Comparison of ENCODE assay signal across 8 mouse cellular contexts in the genomic region with DNA sequence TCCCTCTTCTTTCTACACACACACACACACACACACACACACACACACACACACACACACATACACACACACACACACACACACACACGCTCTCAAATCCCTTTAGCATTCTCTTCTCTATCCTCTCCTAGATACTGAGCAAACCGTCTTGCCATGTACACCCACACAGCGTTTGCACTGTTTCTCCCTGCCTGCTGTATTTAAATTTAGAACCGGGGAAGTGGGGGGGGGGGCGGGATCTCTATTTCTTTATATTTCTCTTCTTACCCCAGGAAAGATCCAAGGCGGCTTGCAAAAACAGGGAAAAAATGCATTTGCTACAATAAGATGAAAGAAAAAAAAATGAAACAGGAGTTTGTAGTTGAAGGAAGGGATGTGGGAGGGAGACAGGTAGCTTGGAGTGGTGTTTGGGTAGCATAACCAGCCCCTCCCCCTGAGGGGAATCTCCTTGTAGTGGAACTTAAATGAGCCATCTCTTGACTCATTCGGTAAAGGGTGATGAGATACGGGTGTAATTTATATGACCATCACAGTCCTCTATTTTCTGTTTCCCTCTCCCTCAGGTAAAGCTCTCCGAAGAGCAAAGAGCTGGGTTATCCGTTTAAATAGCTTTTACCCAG. TPM values are rescaled to one million over a fixed set of nuclear protein-coding genes. Genes with fewer than 3 reads are reported as not detected.
DNase-seq lines count a peak whose midpoint lies in the region; ATAC-seq lines count a peak whose summit lies in the region.

No protein-coding gene starts in this region.

- WGBS in heart, embryonic 14.5 days = 15% methylated on average over 10 of the region's 10 CpGs
- WGBS in forebrain, embryonic 10.5 days = 14% methylated on average over 10 of the region's 10 CpGs
- 23% methylated on average over 9 of the region's 10 CpGs for WGBS in liver, embryonic 12.5 days (ENCODE audit: insufficient replicate concordance)
- 11% methylated on average over 10 of the region's 10 CpGs for WGBS in stomach, embryonic 15.5 days

- ATAC-seq in heart, embryonic 14.5 days (ENCODE audit: insufficient number of reproducible peaks, insufficient read depth, low FRiP score, low read depth) = no peak
- ATAC-seq in liver, embryonic 12.5 days = no peak
- no peak for ATAC-seq in stomach, embryonic 15.5 days (ENCODE audit: insufficient read depth, low FRiP score, low read depth)

- peak overlapping the region; percentile 71 for H3K9ac ChIP-seq in heart, embryonic 14.5 days (ENCODE audit: low read length)
- H3K9ac ChIP-seq in liver, embryonic 12.5 days = no peak overlapping the region
- H3K9ac ChIP-seq in stomach, embryonic 15.5 days = no peak overlapping the region

- H3K4me2 ChIP-seq in heart, embryonic 14.5 days (ENCODE audit: low read length) = peak overlapping the region; percentile 95
- H3K4me2 ChIP-seq in liver, embryonic 12.5 days = peak overlapping the region; percentile 75
- peak overlapping the region; percentile 85 for H3K4me2 ChIP-seq in stomach, embryonic 15.5 days

- no peak overlapping the region for H3K27ac ChIP-seq in heart, embryonic 14.5 days (replicated peaks in 1 of 2; ENCODE audit: control insufficient read depth in 1 of 2, insufficient read depth in 1 of 2, low read depth in 2 of 2, low read length in 2 of 2)
- peak overlapping the region; percentile 97 for H3K27ac ChIP-seq in forebrain, embryonic 10.5 days
- no peak overlapping the region for H3K27ac ChIP-seq in liver, embryonic 12.5 days
- H3K27ac ChIP-seq in stomach, embryonic 15.5 days = no peak overlapping the region

- peak overlapping the region in 1 of 2 experiments; percentile 64; a peak in 2 of 4 replicates for H3K4me3 ChIP-seq in heart, embryonic 14.5 days (ENCODE audit: control insufficient read depth in 1 of 2, insufficient read depth in 1 of 2, low read depth in 1 of 2, low read length in 2 of 2)
- H3K4me3 ChIP-seq in forebrain, embryonic 10.5 days = peak overlapping the region; percentile 83
- peak overlapping the region; percentile 56 for H3K4me3 ChIP-seq in liver, embryonic 12.5 days
- H3K4me3 ChIP-seq in stomach, embryonic 15.5 days (replicated peaks) = peak overlapping the region; percentile 63

- DNase-seq in heart, adult 11 months = no peak
- DNase-seq in MN1 (ENCODE audit: low spot score) = peak; percentile 56
- DNase-seq in forebrain, embryonic 10.5 days (ENCODE audit: extremely low spot score, low spot score) = no peak
- DNase-seq in adrenal gland, adult 18-20 months (ENCODE audit: low spot score in 2 of 2) = no peak
- no peak for DNase-seq in urinary bladder, postnatal 14 days (ENCODE audit: low spot score)

- no peaks in the 10 kb centered on the region for H3K36me3 ChIP-seq in heart, embryonic 14.5 days (ENCODE audit: control insufficient read depth, insufficient read depth, low read length)
- H3K36me3 ChIP-seq in forebrain, embryonic 10.5 days (replicated peaks) = no peaks in the 10 kb centered on the region
- H3K36me3 ChIP-seq in liver, embryonic 12.5 days = no peaks in the 10 kb centered on the region
- no peaks in the 10 kb centered on the region for H3K36me3 ChIP-seq in stomach, embryonic 15.5 days

- no peaks in the 10 kb centered on the region for H3K9me3 ChIP-seq in heart, embryonic 14.5 days (ENCODE audit: control insufficient read depth, low read length)
- no peaks in the 10 kb centered on the region for H3K9me3 ChIP-seq in forebrain, embryonic 10.5 days
- H3K9me3 ChIP-seq in liver, embryonic 12.5 days (replicated peaks) = no peaks in the 10 kb centered on the region
- H3K9me3 ChIP-seq in stomach, embryonic 15.5 days = no peaks in the 10 kb centered on the region

- H3K4me1 ChIP-seq in heart, embryonic 14.5 days (ENCODE audit: control insufficient read depth in 2 of 2, insufficient read depth in 2 of 2, low read length in 2 of 2) = peaks cover 0 to 5% of the 10 kb centered on the region in 2 experiments; a peak in 1 of 4 replicates
- peaks cover 37% of the 10 kb centered on the region for H3K4me1 ChIP-seq in forebrain, embryonic 10.5 days
- 0 out of 2 replicates have a peak, but pooled peaks cover 5% of the 10 kb centered on the region for H3K4me1 ChIP-seq in liver, embryonic 12.5 days
- H3K4me1 ChIP-seq in stomach, embryonic 15.5 days = peaks cover 6% of the 10 kb centered on the region; the same call in 1 of the 2 replicates

- H3K27me3 ChIP-seq in heart, embryonic 14.5 days (ENCODE audit: control insufficient read depth, insufficient read depth, low read length) = peaks cover 29% of the 10 kb centered on the region
- peaks cover 12% of the 10 kb centered on the region; the same call in 1 of the 2 replicates for H3K27me3 ChIP-seq in forebrain, embryonic 10.5 days (ENCODE audit: poor library complexity, severe bottlenecking)
- H3K27me3 ChIP-seq in liver, embryonic 12.5 days (replicated peaks) = peaks cover 56% of the 10 kb centered on the region
- no peaks in the 10 kb centered on the region for H3K27me3 ChIP-seq in stomach, embryonic 15.5 days (replicated peaks)

RNA-seq across cellular contexts. Expression of a gene that starts 0.9 kb away (rescaled TPM):
- polyA plus RNA-seq in heart, embryonic 14.5 days (2014; fragmentation: Nextera tagmentation; extraction: Ambion mirVana) = 1.9 and 3.6 TPM in 2 replicates
- 34.4 and 37.5 TPM in 2 replicates for polyA plus RNA-seq in forebrain, embryonic 10.5 days (2016; fragmentation: Nextera tagmentation; extraction: Ambion mirVana)
- 0.53 and 0.57 TPM in 2 replicates for polyA plus RNA-seq in liver, embryonic 12.5 days (2016; fragmentation: Nextera tagmentation; extraction: Ambion mirVana)
- polyA plus RNA-seq in stomach, embryonic 15.5 days (2015; fragmentation: Nextera tagmentation; extraction: Ambion mirVana) = 10.5 and 13.6 TPM in 2 replicates
- total RNA-seq in adrenal gland, adult 18-20 months (2021) = 1 to 10 TPM; 4.5 to 5.5 TPM
